Mouse (Mus musculus): ENCODE data around the gene Samd4.

The Samd4 gene

GRCm38 (mm10) chr14:47074045-47074666 lies 191.5 kb downstream of the Samd4 start:
- peak; percentile 80 for DNase-seq (ENCODE audit: low spot score)

- DNase-seq (ENCODE audit: low spot score) = no peak
Measured at GRCm38 (mm10) chr14:47075010-47075677, 192.5 kb downstream of the Samd4 start.

DNA sequence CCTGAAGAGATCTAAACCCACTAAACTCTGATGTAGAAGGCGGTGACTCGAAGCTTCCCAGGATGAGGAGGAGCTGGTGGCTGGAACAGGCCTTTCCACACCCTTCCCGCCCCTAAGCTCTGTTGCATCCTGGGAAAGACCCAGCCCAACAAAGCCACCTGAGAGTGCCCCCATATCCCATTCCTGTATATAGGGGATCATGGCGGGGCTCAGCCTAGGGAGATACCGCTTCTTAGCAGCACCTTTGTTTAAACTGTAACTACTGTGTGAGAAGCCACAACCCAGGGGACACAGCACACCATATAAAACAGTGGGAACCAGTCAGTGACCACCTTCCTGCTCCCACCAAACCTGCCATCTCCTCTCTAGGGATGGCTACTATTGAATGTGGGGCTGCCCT lies 193.2 kb downstream of the Samd4 start:
- DNase-seq (ENCODE audit: low spot score) = no peak

DNA sequence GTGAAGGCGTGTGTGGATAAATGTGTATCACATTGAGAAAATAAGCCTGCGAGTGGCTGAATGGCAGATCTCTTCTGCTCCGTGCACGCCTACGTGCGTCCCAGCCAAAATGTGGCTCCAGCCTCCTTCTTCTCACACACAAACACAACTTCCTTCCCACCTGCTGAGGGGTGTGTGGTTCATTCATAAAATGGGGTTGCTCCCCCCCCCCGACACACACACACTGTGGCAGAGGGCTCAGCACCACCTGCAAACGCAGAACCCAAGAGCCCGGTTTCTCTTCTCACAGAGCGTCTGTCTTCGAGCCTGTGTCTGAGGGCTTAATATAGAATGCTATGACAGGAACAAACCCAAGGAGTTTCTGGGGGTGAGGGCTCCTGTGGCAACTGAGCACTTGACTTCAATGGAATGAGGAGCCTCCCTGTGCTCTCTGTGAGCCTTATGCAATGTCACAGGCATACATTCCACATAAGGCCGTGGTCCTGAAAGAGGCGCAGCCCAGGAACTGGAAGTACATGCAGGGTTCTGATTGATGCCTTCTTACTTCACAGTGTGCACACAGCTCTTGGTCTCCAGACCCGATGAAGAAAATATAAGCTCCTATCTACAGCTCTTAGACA lies 194.4 kb downstream of the Samd4 start:
- DNase-seq (ENCODE audit: low spot score) = no peak

- no peak for DNase-seq (ENCODE audit: low spot score)
Measured at GRCm38 (mm10) chr14:47077576-47077970, 194.9 kb downstream of the Samd4 start.

GRCm38 (mm10) chr14:47079911-47080310 lies 197.3 kb downstream of the Samd4 start:
- no peak for DNase-seq (ENCODE audit: low spot score)

GRCm38 (mm10) chr14:47083311-47083710 lies 200.7 kb downstream of the Samd4 start:
- DNase-seq (ENCODE audit: low spot score) = no peak

DNA sequence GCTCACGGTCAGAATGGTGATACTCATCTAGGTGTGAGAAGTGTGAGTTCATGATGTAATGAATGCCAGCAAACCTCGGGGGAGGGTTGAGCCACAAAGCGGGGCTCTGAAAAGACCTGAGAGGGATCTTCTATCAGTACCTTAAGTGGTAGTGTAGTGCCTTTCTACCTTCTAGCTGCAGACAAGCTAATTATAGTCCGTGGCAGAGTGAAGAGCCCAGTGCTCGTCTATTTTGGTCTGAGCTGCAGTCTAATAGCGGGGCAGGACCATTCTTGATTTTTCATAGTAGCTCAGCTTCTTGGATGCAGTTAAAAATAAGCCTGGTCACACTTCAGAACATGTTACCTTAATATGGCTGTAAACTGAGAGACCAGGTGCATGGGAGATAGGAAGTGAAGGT lies 201.2 kb downstream of the Samd4 start:
- no peak for DNase-seq (ENCODE audit: low spot score)

DNA sequence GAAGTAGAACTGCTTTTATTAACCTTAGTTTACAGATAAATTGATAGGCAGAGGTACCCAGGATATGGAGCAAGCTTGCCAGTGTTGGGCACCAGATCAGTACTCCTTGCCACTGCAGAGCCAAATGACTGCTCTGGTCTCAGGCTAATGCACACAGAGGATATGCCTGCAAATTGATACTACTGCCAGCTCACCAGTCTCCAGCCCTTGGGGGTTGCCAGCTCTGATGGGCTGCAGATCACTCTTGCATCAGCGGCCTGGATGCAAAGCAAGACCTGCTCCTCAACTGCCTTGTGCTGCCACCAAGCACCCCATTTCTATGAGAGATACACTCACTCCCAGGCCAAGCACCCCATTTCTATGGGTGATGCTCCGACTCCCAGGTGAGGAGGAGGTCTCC lies 202.0 kb downstream of the Samd4 start:
- no peak for DNase-seq (ENCODE audit: low spot score)

GRCm38 (mm10) chr14:47086123-47086522 lies 203.5 kb downstream of the Samd4 start:
- DNase-seq (ENCODE audit: low spot score) = no peak

DNA sequence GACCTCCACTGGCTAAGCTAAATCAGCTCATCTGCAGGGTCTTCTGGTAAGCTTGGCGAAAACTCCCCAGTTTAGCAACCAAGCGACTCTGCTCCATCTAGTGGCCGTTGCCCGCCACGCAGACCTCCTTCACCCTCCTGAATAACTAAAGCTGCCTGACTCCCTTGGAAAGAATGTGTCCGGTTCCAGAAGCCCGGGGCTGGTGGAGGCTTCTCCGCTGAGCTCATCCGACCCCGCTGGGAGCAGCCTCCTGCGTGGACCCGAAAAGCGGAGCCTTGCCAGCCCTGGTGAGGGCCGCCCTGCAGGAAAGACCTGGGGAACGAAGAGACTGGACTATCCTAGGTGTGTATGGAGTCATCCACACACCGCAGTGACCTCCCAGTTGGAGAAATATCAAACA lies 204.1 kb downstream of the Samd4 start:
- DNase-seq (ENCODE audit: low spot score) = peak; percentile 63

DNA sequence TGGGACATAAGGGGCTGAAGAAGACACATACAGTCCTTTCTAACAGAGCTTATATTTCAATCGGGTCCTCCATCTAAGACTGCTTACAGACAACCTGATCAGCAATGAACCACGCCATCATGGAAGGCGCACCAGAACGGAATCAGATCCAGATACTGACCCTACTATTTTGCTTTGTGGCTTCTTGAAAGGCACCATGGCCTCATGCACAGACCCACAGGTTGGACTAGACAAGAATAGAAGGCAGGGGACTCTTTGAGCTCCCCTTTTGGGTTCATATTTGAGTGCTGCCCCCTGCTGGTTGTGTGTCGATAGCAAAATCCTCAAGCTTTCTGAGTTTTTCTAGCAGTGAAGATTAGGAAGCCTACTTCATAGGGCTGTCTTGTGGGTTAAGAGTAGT lies 204.5 kb downstream of the Samd4 start:
- peak; percentile 60 for DNase-seq (ENCODE audit: low spot score)

GRCm38 (mm10) chr14:47087669-47088250 lies 205.1 kb downstream of the Samd4 start:
- DNase-seq (ENCODE audit: low spot score) = no peak

DNA sequence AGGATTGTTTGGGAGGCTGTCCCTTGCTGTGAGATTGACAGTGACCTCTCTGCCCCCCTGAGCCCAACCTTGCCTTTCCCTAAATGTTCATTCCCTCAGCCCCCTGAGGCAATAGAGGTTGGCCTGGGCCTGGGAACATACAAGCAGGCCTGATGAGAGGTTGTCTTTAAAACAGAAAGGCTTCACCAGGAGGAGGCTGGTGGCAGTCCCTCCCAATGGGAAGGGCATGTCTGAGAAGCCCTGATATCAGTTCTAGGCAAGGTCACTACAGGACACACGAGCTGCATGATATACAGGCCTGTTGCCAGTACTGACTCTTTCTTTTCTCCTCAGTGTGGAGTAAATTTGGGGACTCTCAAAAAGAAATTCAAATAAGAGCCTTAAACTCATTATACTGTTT lies 205.7 kb downstream of the Samd4 start:
- DNase-seq (ENCODE audit: low spot score) = no peak

DNA sequence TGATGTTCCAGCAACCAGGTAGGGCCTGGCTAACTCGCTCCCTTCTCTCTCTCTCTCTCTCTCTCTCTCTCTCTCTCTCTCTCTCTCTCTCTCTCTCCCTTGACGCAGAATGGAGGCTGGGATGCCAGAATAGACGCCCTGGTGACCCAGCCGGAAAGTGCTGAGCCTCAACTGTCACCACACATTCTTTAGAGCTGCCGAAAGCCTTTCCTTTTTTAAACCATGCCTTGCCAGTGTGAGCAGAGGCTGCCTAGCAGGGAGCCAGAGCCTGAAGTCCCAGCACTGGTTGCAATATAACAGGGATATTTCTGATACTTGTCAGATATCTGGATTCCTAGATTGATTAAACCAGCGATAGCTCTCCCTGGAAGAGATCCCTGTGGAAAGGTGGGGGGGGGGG lies 206.5 kb downstream of the Samd4 start:
- DNase-seq (ENCODE audit: low spot score) = no peak

DNA sequence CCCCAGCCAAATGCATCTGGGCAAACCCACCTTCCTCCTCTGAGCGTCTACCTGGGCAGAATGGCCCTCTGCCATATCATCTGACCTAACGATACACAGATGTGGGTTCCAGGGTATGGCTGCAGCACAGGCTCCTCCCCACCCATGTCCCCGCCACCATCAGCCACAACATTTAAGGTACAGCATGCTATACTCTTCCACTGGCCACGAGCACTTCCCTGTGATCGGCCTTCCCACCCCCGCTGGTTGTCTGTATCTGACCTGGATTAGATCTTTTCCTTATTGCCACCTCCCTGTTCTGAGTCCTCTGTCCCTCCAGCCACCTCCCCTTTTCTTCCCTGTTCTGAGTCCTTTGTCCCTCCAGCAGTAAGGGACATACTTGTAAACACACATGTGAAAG lies 209.3 kb downstream of the Samd4 start:
- no peak for DNase-seq (ENCODE audit: low spot score)

GRCm38 (mm10) chr14:47093355-47093792 lies 210.7 kb downstream of the Samd4 start:
- DNase-seq (ENCODE audit: low spot score) = no peak

DNA sequence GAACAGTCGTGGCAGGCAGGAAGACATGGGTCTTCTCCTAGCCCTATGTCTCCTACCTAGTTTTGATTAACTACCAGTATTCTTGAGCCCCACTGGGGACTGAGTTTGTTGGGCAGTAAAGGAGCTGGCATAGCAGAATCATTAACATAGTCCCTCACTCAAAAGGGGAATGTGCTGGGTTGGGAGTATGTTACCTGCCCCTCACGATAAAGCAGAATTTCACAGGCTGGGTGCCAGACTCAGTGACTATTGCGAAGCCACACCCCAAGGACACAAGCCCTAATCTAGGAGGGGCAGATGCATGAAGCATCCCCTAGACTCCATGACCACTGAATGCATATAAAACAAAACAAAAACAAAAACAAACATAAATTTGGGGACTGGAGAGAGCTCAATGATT lies 212.4 kb downstream of the Samd4 start:
- DNase-seq (ENCODE audit: low spot score) = no peak

GRCm38 (mm10) chr14:47096357-47096756 lies 213.7 kb downstream of the Samd4 start:
- no peak for DNase-seq (ENCODE audit: low spot score)

GRCm38 (mm10) chr14:47104246-47105173 lies 221.9 kb downstream of the Samd4 start:
- DNase-seq (ENCODE audit: low spot score) = no peak

GRCm38 (mm10) chr14:47105174-47105557 lies 222.5 kb downstream of the Samd4 start:
- DNase-seq (ENCODE audit: low spot score) = no peak

DNA sequence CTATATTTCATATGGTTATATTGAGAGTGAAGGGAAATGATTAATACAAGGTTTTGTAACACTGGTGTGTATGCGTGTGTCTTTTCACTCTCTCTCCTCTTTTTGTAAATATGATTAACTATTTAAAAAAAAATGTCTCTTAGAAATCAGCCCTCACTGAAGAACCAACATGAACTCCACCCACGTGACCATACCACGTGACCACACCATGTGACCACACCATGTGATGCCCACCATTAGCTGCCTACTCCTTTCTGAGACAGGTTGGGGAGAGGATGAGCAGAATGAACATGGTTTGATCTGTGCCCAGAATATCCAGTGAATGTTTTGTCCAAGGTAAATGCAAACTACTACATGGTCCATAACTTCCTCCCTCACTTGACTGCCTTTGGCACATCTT lies 223.1 kb downstream of the Samd4 start:
- DNase-seq (ENCODE audit: low spot score) = no peak
